Mouse (Mus musculus): ENCODE measurements around the gene Slit1.

Gene Slit1

DNA sequence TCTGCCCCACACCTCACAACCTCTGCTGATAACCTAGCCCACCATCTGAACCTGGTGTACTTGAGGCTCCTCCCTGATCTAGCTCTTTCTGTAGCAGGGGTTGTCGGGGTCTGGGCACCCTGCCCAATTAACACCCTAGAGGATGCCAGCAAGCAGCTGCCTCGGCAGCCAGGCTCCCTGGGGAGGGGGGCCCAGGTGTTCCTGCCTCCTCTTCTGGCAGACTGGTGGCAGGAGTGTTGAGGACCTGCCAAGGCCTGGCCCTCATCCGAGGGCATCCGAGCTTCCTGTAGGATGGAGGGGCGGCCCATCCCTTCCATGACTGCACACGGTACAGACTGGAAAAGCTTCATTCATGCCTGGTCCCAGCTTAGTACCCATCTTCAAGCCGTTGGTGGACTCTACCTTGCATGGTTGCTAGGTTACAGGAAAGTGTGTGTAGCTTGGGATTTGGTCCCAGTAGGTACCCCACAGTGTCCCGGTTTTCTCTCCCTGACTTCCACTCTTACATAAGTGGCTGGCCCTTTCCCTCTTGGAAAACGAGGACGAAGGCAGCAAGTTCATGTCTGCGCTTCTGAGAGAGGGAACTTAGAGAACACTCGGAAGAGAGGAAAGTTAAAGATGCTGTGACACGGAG is 57.9 kb downstream of the Slit1 start:
- DNase-seq = no peak

DNA sequence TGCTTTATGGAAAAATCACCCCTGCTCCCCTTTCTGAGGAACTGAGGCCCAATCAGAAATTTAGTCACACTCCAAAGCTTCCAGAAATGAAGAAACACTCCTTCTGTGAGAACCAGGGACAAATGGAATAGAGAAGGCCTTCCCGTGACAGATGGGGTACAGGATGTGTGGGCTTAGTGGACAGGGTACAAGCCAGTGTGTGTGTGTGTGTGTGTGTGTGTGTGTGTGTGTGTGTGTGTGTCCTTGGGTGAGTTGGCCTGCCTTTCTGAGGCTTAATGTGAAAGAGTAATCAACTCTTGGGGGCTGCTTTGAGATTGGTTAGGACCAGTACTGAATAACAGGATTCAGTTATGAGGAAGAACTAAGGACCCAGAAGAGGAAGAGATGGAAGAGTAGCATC is 58.6 kb downstream of the Slit1 start:
- no peak for DNase-seq

DNA sequence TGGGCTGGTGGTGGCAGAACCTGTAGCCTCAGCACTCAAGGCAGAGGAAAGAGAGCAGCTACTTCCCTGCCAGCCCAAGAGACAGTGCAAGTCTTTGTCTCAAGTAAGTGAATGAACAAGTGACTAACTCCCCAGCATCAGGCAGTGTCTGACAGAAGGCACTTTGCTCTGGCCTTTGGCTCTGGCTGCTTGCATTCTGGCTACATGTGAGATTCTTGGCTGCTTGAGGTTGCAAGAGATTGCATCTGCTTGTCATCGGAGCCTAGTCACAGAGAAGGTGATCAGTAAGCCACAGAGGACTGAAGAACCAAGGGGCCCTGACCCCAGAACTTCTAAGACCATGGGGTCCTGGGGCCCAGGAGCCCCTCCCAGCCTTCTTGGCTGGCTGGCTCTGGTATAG is 59.5 kb downstream of the Slit1 start:
- no peak for DNase-seq

DNA sequence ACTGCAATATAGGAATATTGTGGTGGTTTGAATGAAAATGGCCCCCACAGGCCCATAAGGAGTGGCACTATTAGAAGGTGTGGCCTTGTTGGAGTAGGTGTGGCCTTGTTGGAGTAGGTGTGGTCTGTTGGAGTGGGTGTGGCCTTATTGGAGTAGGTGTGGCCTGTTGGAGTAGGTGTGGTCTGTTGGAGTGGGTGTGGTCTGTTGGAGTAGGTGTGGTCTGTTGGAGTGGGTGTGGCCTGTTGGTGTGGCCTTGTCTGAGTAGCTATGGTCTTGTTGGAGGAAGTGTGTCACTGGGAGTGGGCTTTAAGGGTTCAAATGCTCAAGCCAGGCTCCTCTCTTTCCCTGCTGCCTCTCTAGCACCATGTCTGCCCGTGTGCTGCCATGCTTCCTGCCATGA is 63.2 kb downstream of the Slit1 start:
- DNase-seq = no peak

DNA sequence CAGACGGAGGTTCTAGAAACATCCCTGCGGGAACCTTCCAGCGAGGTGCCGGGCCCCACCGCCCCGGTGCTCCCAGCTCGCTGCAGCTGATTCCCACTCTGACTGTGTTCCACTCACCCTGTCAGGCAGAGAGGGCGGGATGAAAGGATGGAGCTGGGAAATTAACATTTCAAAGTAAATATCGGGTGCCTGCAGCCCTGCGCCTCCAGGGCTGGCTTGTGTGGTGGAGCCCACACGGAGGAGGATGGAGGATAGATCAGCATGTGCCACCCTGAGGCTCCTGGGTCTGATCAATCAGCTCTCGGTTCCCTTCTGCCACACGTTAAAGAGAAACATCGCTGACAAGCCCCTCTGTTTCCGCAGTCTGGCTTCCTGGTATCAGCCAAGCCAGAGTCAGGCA is 64.4 kb downstream of the Slit1 start:
- DNase-seq = no peak

DNA sequence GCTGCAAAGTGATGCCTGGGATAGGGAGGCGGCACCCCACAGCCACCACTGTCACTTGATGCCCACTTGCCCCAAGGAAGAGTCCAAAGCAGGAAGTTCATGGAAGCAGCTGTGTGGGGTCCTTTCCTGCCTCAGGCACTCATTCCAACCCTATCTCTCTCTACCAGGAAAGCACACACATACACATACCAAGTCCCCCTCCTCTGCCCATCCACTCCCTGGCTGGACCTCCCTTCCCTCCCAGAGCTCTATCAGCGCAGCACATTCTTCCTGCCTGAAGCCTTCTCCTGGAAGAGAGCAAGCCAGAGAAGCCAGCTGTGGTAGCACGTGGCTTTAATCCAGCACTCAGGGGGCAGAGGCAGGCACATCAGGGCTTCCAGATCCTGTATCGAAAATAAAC is 65.9 kb downstream of the Slit1 start:
- no peak for DNase-seq

DNA sequence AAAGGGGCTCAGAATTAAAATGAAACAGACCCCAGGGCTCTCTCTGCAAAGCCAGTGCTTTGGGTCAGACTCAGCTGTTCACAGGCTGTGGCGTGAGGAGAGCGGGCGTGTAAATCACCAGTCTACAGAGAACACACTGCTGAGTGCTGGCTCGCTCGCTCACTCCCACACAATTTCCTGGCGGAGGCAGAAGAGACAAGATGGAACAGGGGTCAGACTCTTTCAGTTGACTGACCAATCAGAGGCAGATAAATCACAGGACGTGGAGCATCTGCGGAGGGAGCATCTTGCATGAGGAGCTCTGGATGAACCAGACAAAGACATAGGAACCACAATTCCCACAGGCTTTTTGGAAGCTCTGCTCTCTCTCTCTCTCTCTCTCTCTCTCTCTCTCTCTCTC is 67.9 kb downstream of the Slit1 start:
- DNase-seq = no peak

DNA sequence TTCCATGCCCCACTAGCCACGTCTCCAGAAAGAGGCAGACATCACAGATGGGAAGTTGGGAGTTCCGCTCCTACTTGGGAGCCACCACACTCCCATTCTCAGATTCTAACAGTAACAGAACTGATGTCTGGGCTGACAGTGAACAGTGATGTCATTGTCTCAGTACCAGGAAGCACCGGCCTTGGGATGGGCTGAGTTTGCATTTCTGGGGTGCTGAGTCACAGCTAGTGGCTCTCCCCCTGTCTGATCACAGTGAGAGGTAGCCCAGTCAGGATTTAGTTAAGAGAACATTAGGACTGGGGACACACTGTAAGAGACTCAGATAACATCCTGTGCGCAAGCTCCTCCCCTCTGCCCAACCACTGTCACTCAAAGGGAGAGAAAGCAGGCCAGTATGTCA is 69.1 kb downstream of the Slit1 start:
- DNase-seq = no peak

DNA sequence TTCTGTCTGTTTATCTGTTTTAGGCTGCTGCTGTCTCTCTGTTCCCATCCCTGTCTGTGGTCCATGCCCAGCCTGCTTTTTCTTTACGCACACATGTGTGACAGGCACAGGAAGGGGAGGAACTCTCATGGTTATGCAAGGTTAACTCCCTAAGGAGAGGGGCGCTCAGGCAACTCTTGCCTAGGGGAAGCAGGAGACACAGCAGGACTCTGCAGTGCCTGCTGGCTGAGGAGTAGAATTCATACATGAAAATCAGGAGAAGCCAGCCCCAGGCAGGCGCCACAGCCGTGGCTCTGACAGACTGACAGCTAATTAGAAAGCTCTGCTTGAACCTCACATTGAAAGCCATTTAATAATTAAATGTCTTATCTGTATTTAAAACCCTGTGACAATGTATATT is 70.6 kb downstream of the Slit1 start:
- no peak for DNase-seq

DNA sequence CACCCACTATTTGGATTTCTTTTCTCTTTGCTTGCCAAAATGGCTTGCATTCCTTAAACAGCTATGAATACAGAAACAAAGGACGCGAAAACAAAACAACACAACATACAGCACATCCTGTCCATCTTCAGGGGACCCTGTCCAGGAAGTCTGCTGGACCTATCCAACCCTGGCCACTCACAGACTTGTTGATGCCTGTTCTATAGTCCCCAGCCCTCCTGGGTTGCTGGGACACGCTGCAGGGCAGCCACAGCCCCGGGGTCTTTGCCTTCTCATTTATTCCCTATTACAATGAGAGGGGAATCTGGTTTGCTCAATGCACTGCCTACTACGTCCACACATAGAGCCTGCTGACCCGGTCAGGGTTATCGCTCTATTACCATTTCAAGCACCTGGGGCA is 72.5 kb downstream of the Slit1 start:
- DNase-seq = no peak

DNA sequence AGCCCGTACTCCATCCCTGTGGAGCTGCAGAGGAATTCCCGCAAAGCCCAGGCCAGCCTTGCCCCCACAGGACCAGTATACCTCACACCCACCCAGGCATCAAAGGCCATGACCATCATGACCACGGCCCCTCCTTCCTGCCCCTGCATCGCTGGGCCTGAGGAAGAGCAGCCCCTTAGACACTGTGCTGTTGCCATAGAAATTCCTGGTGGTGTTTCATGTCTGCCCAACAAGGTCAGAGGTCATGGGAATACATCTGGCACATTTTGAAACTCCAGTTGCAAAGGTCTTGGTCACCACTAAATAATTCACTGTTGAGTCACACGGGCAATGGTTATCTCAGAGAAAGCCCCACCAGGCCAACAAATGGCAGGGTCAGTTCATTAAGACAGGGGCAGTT is 73.0 kb downstream of the Slit1 start:
- no peak for DNase-seq

DNA sequence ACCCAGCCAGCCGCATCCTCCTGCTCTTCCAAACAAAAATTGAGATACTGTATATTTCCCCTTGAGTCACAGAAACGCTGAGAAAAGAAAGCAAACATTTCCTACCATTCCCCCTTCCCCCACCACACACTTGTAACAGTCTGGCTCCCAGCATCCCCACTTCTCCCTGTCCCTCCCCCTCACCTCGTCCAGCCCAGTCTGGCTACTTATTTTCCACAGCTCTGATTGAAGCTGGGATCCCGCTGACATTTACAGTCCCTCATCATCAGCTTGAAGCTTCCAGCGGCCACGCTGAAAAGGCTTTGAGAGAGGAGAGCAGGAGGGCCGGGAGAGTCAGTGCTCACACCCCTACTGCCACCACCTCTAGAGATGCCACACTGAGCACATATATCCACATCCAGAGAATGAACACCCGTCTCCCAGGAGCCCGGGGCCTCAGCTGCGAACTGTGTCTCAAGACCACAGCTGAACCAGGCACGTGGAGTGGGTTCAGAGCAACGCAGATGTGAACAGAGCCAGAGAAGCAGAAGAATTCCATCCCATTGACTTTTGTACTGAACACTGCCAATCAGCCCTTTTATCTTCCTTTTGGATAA is 73.6 kb downstream of the Slit1 start:
- DNase-seq = no peak

DNA sequence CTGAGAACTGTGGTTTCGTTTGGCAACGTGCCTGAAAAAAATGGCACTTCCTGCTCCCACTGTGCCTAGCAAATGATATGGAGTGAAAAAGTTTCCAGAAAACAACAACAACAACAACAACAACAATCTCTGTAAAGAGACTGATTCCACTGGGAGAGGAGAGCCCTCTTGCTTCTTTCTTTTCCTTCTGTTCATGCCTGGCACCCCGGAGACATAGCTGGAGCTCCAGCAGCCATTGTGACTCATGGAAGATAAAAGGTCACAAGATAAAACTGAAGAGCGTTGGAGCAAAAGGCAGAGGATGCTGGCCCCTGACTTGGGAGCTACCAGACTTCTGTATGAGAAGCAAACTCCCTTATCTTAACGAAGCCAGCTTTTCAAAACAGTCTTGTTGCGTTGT is 75.9 kb downstream of the Slit1 start:
- no peak for DNase-seq

DNA sequence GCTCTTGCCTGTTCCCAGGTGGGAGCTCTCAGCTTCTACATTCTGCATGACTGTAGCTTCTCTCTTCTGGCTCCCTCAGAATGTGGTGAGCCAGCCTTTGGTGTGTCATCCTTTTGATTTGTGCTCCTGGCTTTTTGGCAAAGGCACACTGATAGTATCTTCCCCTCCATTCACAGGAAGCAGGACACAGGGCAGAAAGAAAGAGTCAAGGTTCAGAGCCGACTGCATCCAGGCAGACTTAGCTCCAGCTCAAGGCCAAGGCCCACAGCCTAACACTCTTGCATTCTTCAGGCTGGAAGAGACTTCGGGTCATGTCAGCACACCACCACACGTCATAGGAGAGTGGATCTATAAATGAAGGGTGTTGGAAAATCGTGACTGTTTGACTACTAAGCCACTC is 77.5 kb downstream of the Slit1 start:
- DNase-seq = no peak

DNA sequence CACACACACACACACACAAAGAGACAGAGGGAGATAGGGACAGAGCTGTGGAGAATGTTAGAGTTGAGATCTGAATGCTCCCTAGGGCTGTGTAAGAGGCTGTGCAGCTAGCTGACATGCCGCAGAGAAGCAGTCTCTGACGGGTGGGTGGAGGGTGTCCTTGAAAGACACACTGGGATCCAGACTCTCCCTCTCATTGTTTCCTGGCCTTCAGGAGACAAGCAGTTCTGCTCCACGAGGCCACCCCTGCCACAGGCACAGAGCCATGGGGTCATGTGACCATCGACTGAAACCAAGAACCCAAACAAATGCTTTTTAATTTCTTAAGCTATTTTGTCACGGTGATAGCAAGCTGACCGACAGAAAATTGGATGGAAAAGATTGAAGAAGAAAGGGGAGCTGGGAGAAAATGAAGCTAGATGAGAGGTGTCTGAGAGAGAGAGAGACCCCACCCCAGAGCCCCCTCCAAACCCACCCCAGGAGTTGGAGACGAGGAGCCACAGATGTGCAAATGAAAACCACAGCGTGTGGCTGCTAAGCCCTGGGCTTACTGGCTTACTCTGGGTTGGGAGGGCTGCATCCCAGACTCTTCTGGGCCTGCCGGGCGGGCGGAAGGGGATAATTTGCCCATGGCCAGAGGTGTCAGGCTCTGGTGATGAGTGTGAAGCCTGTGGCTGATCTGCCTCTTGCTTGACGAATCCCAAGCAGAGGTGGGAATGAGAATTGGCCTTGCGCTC is 79.8 kb downstream of the Slit1 start:
- no peak for DNase-seq

DNA sequence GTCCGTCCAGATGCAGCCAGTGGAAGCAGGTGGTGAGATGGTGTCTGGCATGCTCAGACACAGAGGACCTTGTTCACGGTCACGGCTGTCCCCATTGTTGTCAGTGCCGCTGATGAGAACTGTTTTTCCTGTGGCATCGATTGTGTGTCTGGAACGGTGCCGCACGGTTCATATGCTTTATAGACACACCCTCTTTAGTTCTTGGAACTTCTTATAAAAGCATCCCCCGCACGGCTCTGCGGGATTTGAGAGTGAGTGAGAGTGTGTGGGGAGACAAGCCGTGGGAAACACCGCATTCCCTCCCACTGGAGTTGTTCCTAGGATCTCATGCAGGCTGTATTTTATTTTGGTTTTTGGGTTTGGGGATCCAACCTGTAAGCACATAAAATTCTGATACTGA is 82.0 kb downstream of the Slit1 start:
- no peak for DNase-seq

DNA sequence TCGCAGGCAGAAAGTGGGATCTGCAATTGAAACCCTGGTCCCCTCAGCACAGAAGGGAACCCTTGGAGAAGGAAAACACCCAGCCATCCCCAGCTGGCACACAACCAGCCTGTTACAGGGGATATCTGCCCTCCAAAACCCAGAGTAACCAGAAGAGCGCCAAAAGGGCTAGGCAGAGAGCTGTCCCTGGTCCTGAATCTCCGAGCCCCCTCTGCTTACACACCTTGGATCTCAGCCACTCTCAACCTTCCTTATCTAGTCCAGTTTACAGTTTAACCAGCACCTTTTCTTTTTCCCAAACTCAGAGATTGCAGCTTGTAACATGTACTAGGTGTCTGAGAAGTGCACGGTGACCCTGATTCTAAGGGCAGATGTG is 82.5 kb downstream of the Slit1 start:
- DNase-seq = no peak

DNA sequence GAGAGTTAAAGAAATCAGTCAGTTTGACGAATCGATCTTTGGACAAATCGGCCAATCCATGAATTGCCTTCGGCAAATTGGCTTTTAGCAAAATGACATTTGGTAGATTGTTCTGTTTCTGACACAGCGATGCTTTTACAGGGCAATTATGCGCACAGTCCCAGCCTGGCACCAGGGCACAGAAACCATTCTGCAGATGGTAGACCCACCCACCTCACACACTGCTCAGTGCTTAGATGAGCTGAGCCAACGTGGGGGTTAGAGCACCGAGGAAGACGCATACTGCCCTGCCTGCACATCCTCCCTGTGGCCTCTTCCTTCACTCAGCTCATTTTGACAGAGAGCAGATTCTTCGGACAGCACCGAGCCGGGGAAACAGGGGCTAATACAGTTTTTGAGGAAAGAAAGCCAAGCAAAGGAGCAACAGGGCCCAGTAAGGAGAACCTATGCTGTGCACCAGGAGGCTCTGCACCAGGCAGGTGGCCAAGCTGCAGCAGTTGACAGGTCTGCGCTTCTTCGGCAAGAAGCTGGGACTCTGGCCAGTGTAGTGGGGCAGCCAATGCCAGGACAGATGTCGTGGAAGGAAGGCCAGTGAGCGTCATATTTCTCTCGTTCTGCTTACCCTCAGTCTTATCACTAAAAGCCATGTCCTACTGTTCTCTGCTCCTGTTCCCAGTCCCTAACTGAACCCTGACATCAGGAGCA is 83.0 kb downstream of the Slit1 start:
- DNase-seq = no peak

DNA sequence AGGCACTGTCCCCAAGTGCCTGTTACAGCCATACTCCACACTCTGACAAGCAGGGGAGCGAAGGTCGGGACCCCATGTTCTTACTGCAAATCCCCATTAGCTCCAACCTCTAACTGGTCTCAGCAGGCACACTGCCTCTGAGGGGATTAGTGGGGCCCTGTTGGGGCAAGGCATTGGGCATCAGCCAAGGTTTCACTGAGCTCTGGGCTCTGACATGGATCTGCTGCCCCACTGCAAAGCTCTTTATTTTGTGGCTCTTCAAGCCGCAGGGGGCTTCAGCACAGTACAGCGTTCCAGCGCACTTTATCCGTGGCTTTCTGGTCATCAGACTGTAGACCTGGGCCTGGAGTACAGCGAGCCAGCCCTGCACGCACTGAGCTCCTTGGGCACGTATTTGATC is 86.0 kb downstream of the Slit1 start:
- no peak for DNase-seq

DNA sequence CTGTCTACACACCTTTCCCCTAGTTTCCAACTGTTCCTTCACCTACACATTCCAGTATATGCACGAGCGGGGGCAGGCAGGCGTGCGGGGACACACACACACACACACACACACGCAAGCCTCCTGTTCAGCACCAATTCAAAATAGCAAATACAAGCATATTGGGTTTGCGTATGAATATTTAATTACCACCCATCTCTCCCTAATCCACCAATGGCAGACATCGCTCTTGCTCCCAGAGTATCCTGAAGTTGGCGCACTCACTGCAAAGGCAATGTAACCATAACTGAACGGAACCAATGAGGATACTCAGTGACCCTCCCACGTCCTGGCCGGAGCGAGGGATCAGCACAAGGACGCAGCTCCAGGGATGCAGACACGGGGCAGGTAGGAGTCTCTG is 86.8 kb downstream of the Slit1 start:
- DNase-seq = no peak

DNA sequence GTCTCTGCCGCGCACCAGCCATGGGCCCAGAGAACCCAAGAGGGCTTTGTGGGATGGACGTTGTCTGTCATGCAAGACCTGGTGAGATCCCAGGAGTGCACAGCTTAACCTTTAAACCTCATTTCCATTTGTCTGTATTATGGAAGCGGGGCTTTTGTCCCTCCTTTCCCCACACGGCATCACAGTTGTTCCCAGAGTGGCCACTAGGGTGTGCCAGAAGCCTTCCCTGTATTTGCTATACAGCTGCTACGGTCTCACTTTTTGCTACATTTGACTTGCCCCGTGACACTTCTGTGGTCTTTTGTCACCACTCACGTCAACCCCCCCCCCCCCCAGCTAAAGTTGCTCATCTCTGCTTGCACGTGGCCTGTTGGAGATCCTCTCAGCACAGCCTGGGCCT is 87.5 kb downstream of the Slit1 start:
- peak; percentile 16 for DNase-seq

DNA sequence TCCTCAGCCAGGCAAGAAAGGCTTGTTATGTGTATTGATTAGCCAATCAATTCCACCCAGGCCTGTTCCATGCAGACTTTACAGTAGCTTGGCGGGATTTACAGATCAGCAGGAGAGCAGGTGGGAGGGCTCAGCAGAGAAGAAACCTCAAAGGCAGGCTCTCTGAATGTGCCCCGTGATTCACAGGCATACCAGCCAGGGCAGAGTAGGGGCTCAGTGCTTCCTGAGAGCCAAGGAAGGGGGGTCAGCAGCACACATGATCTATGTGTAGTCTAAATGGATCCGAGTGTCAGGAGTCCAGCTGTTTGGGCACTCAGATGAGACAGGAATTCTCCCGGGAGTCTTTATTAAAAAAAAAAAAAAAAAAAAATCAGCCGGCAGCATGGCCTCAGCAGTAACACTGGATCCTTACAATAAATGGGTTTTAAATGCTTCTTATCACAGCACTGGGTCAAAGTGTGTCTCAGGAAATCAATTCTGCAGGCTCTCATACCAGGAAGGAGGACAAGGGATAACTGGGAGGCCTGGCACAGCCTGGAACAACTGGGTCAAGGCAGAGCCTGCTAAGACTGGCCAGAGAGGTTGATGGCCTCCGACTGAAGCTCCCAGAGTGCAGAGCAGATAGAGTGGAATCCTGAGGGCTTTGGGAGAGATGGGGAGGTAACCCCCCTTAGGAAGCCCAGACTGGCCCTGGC is 88.2 kb downstream of the Slit1 start:
- DNase-seq = no peak

DNA sequence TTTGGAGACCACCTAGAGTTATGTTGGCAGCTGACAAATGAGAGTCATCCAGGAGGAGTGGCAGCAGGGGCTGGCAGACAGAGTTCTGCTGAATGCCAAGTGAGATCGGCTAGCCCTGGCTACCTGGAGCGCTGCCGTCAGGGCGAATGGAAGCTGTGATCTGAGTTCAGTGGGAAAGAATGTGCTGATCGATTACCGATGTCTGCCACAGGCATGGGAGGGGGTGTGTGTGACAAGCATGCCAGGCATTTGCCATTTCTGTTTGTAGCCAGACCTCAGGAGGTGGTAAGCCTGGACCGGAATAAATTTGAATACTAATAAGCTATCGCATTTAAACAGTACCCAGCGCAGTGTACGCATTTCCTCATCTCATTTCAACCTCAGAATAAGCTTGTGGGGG is 91.5 kb downstream of the Slit1 start:
- DNase-seq = no peak

DNA sequence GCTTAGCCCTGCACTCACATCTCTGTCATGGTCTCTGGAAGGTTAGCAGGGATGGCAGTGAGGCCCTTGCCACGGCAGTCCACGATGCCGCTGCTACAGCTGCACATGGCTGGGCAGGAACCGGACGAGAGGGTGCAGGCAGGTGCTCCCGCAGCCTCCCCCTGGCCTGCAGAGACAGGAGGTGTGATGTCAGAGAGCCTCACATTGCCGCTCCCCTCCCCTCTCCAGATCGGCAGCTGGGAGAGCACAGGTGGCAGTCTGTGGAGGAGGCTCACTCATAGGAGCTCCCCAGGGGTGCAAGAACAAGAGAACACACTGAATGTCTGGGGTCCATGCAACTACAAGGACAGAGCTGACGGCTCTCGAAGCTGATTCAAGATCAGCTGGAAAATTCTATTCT is 94.1 kb downstream of the Slit1 start:
- DNase-seq = no peak
